Mouse (Mus musculus): ENCODE results near the gene Msgn1. TPM values are rescaled to one million over a fixed set of nuclear protein-coding genes. Genes with fewer than 3 reads are reported as not detected.

Gene Msgn1
- not detected in 2 replicates for polyA plus RNA-seq (2015; fragmentation: Nextera tagmentation; extraction: Ambion mirVana)

DNA sequence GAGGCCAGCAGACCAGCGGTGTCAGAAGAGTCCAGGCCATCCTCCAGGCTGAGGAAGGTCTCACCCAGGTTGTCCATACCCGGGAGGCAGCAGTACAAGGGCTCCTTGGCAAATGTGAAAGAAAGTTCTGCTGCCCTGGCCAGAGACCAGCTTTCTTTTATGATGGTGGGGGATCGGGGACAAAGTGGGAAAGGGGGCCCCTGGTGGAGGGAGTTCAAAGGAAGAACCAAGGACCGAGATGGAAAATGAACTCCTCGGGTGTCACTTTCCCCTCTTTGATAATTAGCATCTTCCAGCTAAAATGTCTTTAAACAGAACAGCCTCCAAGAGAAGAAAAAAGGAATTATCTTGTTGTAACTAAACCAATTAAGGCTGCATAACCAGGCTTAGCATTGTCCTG, at the start of gene Msgn1:
Gene Msgn1, minus strand, starts transcription at position 101 of the 400 bp plus-strand sequence.
- 31% methylated on average over 5 of the region's 5 CpGs for WGBS
- Histone ChIP-seq H3K9ac (no peak within 1 kb of the TSS), H3K27me3 (peaks cover 9% of the 10 kb centered on the region; the same call in 1 of the 2 replicates), H3K9me3 (no peaks in the 10 kb centered on the region), H3K4me2 (no peak within 1 kb of the TSS), H3K4me3 (no peak within 1 kb of the TSS), H3K27ac (no peak within 1 kb of the TSS), H3K4me1 (peaks cover 18% of the 10 kb centered on the region), H3K36me3 (no peaks in the 10 kb centered on the region)
- ATAC-seq (ENCODE audit: insufficient number of reproducible peaks, low FRiP score, low TSS enrichment, low read depth): no peak

DNA sequence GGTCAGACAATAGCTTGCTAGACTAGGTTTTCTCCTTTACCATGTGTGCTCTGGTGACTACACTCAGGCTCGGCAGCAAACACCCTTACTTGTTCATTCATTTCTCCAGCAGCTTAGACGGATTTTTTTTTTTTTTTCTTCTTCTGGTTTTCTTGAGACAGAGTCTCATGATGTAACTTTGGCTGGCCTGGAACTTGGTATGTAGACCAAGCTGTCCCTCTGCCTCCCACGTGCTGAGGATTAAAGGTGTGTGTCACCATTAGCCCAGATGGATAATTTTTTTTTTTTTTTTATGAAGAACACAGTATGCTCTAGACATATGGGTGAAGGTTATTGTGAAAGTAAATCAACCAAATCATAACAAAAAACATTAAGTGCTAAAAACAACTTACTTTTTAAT, 41.5 kb upstream of the Msgn1 start:
- H3K36me3 ChIP-seq: peaks cover 7% of the 10 kb centered on the region; the same call in 1 of the 2 replicates
- no peak for ATAC-seq (ENCODE audit: insufficient number of reproducible peaks, low FRiP score, low TSS enrichment, low read depth)
- H3K4me1 ChIP-seq: no peaks in the 10 kb centered on the region
- 68% methylated on average over 3 of the region's 3 CpGs for WGBS
- no peak overlapping the region for H3K27ac ChIP-seq
- H3K27me3 ChIP-seq: no peaks in the 10 kb centered on the region
- no peak overlapping the region for H3K9ac ChIP-seq
- no peak overlapping the region for H3K4me2 ChIP-seq
- no peak overlapping the region for H3K4me3 ChIP-seq
- no peaks in the 10 kb centered on the region for H3K9me3 ChIP-seq

DNA sequence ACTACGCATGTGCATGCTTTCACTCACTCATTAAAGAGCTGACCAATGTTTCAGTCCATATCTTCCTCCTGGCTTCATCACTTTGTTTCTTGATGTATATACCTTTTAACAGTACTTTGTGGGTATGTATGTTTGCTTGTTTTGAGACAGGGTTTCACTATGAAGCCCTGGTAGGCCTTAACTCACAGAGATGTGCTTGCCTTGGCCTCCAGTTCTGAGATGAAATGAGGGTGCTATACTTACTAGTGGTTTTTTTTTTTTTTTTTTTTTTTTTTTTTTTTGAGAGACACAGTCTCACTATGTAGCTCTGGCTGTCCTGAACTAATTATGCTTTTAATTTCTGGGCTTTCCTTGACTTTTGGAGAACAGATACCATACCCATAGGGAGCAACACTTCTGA, 38.7 kb upstream of the Msgn1 start:
- WGBS: 98% methylated on average over 1 of the region's 1 CpGs

DNA sequence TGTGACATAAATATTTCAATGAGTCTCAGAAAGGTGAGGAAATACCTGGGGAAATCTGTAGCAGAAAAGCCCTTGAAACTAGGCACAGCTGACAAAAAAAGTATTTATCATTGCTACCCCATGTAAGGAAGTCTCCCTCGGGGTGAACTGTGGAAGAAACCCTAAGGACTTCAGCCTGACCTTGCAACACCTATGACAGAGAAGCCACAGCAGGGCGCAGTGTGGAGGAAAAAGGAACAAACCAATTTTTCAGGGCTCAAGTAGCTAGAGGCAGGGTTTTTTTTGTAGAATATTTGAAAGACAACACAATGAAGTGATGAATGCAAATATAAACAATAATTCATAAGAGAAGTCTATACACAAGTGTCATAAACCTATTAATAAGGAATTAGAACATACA, 27.2 kb upstream of the Msgn1 start:
- 68% methylated on average over 2 of the region's 2 CpGs for WGBS
- no peak overlapping the region for H3K9ac ChIP-seq

More for the DNA sequence above, 38.7 kb upstream of the Msgn1 start:
- no peak overlapping the region for H3K9ac ChIP-seq
- peaks cover 4% of the 10 kb centered on the region; the same call in 1 of the 2 replicates for H3K36me3 ChIP-seq
- H3K4me1 ChIP-seq: no peaks in the 10 kb centered on the region
- no peak for ATAC-seq (ENCODE audit: insufficient number of reproducible peaks, low FRiP score, low TSS enrichment, low read depth)
- no peak overlapping the region for H3K27ac ChIP-seq
- no peak overlapping the region for H3K4me3 ChIP-seq
- no peak overlapping the region for H3K4me2 ChIP-seq
- no peaks in the 10 kb centered on the region for H3K9me3 ChIP-seq
- H3K27me3 ChIP-seq: no peaks in the 10 kb centered on the region

DNA sequence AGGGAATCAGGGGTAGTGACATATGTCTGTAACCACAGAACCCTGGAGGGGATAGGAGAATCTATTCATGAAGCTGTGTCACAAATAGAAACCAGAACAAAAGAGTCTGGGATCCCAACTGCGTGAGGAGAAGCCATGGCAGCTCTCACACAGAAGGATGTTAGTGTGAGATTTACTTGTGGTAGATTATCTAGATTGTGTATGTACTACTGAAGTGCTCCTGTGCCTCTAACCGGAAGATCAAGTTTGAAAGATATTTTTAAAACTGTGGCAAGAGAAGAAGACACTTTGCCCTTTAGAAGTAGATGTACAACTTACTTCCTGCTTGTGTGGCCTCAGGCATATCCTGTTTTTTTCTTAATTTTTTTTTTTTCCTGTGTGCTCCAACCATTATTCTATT, 21.5 kb upstream of the Msgn1 start:
- H3K4me2 ChIP-seq: no peak overlapping the region
- no peak overlapping the region for H3K27ac ChIP-seq
- ATAC-seq (ENCODE audit: insufficient number of reproducible peaks, low FRiP score, low TSS enrichment, low read depth): no peak
- no peaks in the 10 kb centered on the region for H3K4me1 ChIP-seq
- no peaks in the 10 kb centered on the region for H3K36me3 ChIP-seq
- WGBS: 68% methylated on average over 2 of the region's 2 CpGs
- no peak overlapping the region for H3K9ac ChIP-seq
- no peak overlapping the region for H3K4me3 ChIP-seq
- no peaks in the 10 kb centered on the region for H3K9me3 ChIP-seq
- H3K27me3 ChIP-seq: no peaks in the 10 kb centered on the region

More for the DNA sequence above, 27.2 kb upstream of the Msgn1 start:
- Histone ChIP-seq H3K27ac (no peak overlapping the region), H3K36me3 (no peaks in the 10 kb centered on the region), H3K27me3 (no peaks in the 10 kb centered on the region), H3K4me2 (no peak overlapping the region), H3K4me1 (no peaks in the 10 kb centered on the region), H3K9me3 (no peaks in the 10 kb centered on the region), H3K4me3 (no peak overlapping the region)
- no peak for ATAC-seq (ENCODE audit: insufficient number of reproducible peaks, low FRiP score, low TSS enrichment, low read depth)

DNA sequence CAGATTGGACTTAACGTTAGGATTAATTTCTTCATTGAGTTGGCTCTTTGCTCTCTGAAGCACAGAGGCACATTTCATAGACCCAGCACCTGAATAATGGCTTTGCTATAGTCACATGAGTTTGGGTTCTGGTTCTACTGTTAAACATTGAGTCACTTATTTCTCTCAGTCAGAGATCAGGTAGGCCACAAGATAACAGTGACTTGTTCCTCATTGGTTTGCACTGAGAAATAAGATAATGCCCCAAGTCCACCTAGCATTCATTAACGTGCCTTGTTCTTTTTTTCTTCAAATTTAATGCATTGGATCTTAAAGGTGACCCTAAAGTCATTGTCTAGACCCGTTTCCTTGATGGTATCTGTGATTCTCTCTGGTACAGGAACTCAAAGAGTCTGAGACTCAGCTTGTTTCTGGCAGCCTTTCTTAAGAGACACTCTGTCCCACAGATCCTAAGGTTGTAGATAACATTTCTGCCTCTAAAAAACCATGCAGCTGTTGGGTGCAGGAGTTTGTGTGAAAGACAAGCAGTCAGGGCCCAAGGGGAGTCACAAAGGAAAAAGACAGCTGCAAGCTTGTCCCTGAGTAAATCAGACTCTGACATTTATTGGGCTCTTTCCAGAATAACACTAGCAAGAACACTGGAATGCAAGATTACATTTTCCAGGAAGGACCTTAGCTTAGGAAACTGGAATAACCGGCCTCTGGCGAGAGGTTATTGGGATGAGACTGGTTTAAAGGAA, 17.9 kb upstream of the Msgn1 start:
- H3K4me2 ChIP-seq: no peak overlapping the region
- 39% methylated on average over 5 of the region's 5 CpGs for WGBS
- ATAC-seq (ENCODE audit: insufficient number of reproducible peaks, low FRiP score, low TSS enrichment, low read depth): no peak
- H3K4me1 ChIP-seq: no peaks in the 10 kb centered on the region; the same call in 1 of the 2 replicates
- no peak overlapping the region for H3K4me3 ChIP-seq
- H3K9ac ChIP-seq: no peak overlapping the region
- no peaks in the 10 kb centered on the region for H3K27me3 ChIP-seq
- H3K27ac ChIP-seq: peak overlapping the region; percentile 8; the same call in 1 of the 2 replicates
- H3K9me3 ChIP-seq: no peaks in the 10 kb centered on the region
- H3K36me3 ChIP-seq: no peaks in the 10 kb centered on the region

DNA sequence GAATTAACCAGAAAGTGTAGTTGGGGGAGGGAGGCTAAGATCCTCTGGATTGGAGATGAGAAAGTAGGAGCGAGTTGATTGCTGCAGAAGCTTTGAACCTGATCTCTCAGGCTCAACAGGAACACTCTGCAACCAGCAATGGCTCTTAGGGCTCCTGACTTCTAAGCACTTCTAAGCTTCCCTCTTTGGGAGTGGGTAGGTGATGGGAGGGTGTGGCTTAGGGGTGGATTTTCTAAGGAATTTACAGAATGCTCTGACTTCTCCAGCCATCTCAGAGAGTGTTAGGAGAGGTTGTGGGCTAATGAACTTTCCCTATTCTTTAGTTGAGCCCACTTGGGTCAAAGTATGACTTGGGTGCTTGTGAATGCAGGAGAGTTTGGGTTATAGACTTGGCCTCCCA, 17.4 kb upstream of the Msgn1 start:
- Histone ChIP-seq H3K9ac (no peak overlapping the region), H3K27ac (peak overlapping the region; percentile 8; the same call in 1 of the 2 replicates), H3K27me3 (no peaks in the 10 kb centered on the region), H3K9me3 (no peaks in the 10 kb centered on the region), H3K36me3 (no peaks in the 10 kb centered on the region), H3K4me3 (no peak overlapping the region), H3K4me2 (no peak overlapping the region), H3K4me1 (no peaks in the 10 kb centered on the region; the same call in 1 of the 2 replicates)
- 38% methylated on average over 1 of the region's 1 CpGs for WGBS
- ATAC-seq (ENCODE audit: insufficient number of reproducible peaks, low FRiP score, low TSS enrichment, low read depth): no peak

DNA sequence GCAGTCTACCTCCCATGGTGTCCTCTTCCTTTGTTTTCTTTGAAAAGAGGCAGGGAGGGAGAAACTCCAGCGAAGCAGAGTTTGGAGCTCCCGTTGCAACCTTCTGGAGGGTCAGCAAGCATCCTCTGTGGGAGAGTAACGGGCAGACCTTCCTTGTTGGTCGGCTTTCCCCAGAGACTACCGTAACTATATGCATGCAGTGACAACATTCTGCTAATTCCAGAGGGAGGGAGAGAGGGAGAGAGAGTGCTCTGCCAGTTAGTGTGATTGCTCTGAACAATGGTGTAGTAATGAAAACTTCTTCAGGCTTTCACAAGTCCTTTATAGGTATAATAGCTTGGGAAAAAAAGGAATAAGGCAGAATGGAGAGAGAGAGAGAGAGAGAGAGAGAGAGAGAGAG, 15.9 kb upstream of the Msgn1 start:
- no peak overlapping the region for H3K9ac ChIP-seq
- H3K4me1 ChIP-seq: no peaks in the 10 kb centered on the region; the same call in 1 of the 2 replicates
- no peaks in the 10 kb centered on the region for H3K36me3 ChIP-seq
- no peaks in the 10 kb centered on the region for H3K9me3 ChIP-seq
- 8% methylated on average over 5 of the region's 5 CpGs for WGBS
- ATAC-seq (ENCODE audit: insufficient number of reproducible peaks, low FRiP score, low TSS enrichment, low read depth): no peak
- no peaks in the 10 kb centered on the region for H3K27me3 ChIP-seq
- no peak overlapping the region for H3K4me3 ChIP-seq
- no peak overlapping the region for H3K4me2 ChIP-seq
- H3K27ac ChIP-seq: no peak overlapping the region

DNA sequence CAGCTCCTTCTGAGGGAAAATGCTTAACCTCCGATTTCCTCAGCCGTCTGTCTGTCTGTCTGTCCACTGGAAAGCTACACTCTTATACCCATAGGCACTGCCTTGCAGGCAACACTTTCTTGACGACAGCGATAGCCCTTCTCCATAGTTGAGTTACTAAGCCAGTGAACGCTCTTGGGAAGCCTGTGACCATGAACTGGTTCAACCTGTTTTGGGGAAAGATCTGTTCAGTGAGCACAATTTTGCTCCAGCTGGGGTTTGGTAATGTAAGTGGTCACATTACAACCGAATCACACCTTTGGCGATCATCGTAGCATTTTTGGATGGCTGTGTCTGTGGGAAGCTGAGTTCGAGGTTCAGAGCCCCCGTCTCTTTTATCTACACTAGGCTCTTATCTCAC, 14.3 kb upstream of the Msgn1 start:
- H3K9ac ChIP-seq: no peak overlapping the region
- H3K4me2 ChIP-seq: no peak overlapping the region
- no peaks in the 10 kb centered on the region for H3K9me3 ChIP-seq
- ATAC-seq (ENCODE audit: insufficient number of reproducible peaks, low FRiP score, low TSS enrichment, low read depth): no peak
- no peaks in the 10 kb centered on the region for H3K36me3 ChIP-seq
- 79% methylated on average over 10 of the region's 10 CpGs for WGBS
- no peak overlapping the region for H3K4me3 ChIP-seq
- H3K27me3 ChIP-seq: no peaks in the 10 kb centered on the region
- no peaks in the 10 kb centered on the region; the same call in 1 of the 2 replicates for H3K4me1 ChIP-seq
- peak overlapping the region; percentile 11; the same call in 1 of the 2 replicates for H3K27ac ChIP-seq

DNA sequence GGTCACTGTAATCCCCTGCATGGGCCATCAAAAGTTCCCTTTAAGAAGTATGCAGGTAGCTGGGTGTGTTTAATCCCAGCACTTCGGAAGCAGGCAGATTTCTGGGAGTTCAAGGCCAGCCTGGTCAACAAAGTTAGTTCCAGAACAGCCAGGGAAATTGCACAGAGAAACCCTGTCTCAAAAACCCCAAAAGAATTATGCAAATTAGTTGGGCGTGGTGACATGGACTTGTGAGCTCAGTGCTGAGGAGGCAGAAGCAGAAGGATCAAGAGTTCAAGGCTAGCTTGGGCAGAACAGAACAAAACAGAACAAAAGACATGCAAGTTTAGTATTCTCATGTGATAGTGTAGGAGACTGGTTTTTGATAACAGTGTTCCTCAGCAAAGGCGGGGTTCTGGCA, 13.8 kb upstream of the Msgn1 start:
- no peaks in the 10 kb centered on the region for H3K27me3 ChIP-seq
- H3K36me3 ChIP-seq: no peaks in the 10 kb centered on the region
- no peak overlapping the region for H3K4me3 ChIP-seq
- no peak overlapping the region for H3K9ac ChIP-seq
- no peaks in the 10 kb centered on the region for H3K9me3 ChIP-seq
- H3K4me2 ChIP-seq: no peak overlapping the region
- no peak for ATAC-seq (ENCODE audit: insufficient number of reproducible peaks, low FRiP score, low TSS enrichment, low read depth)
- 61% methylated on average over 3 of the region's 3 CpGs for WGBS
- no peaks in the 10 kb centered on the region; the same call in 1 of the 2 replicates for H3K4me1 ChIP-seq
- H3K27ac ChIP-seq: no peak overlapping the region

DNA sequence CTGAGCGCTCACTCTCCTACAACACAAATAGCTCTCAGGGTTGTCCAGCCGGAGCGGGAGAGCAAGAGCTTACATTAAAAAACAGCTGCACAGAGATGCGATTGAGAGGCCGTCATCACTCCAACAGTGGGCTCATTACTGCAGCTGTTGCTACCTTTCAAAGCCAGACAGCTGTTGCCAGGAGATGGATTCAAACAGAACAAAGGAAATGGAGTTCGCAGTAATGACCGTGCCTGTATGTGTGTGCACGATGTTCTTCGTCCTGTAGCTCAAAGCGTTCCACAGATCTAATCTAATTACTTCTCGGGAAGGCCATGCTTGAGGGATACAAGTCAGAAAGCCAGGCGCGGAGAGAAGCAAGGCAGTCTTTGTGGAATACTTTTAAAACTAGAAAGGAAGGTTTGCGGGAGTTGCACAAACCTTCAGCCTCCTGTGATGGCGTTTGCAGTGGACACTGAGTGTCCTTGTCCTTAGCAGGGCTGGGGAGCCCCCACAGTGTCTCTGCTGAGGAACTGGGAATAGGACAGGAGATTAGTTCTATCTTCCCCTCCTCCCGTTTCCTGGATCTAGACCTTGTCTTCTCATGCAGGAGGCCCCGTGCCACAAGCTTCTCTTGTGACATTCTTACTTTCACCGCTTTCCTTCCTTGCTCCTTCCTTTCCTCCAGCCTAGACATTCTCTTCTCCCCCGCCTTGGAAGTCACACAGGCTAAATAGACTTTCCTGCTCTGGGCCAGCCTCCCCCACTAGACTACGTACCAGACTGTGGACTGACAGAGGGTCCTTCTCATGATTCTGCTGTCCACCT, 13.0 kb upstream of the Msgn1 start:
- Histone ChIP-seq H3K4me3 (no peak overlapping the region), H3K4me1 (no peaks in the 10 kb centered on the region; the same call in 1 of the 2 replicates), H3K36me3 (no peaks in the 10 kb centered on the region), H3K4me2 (peak overlapping the region; percentile 13; the same call in 1 of the 2 replicates), H3K9ac (no peak overlapping the region), H3K27me3 (no peaks in the 10 kb centered on the region), H3K9me3 (no peaks in the 10 kb centered on the region), H3K27ac (peak overlapping the region; percentile 67)
- ATAC-seq (ENCODE audit: insufficient number of reproducible peaks, low FRiP score, low TSS enrichment, low read depth): peak; percentile 80; the same call in 1 of the 2 replicates
- 41% methylated on average over 20 of the region's 20 CpGs for whole genome bisulfite sequencing

DNA sequence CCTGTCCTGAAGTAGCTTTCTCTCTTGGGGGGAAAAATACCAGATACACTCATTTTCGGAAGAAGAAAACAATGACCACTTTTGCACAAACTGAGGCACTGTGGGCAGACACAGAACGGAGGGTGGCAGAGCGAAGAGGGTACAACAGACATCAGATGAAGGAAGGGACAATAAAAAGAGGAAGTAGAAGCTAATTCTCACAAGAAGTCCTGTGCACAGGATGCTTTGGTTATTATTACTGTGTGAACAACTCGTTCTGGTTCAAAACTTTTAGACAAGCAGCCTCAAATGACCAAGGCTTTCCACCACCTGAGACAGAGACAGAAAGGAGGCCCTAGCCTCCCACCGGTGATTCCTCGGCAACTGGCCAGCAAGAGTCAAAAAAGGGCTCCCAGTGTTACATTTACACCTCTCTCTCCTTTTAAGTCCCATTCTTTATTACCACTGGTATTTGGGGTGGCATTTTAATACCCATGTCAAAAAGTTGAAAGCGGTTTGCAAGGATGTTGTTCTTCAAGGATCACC, 9.0 kb upstream of the Msgn1 start:
- Histone ChIP-seq H3K36me3 (no peaks in the 10 kb centered on the region), H3K4me1 (no peaks in the 10 kb centered on the region; the same call in 1 of the 2 replicates), H3K27me3 (no peaks in the 10 kb centered on the region), H3K4me2 (no peak overlapping the region), H3K4me3 (no peak overlapping the region), H3K9ac (no peak overlapping the region), H3K9me3 (no peaks in the 10 kb centered on the region), H3K27ac (no peak overlapping the region)
- WGBS: 43% methylated on average over 7 of the region's 7 CpGs
- no peak for ATAC-seq (ENCODE audit: insufficient number of reproducible peaks, low FRiP score, low TSS enrichment, low read depth)
